Mouse (Mus musculus) lung, postnatal 0 days (tissue): ENCODE results near the gene Wfdc16. TPM values are rescaled to one million over a fixed set of nuclear protein-coding genes. Genes with fewer than 3 reads are reported as not detected.
A peak's percentile ranks its signal among the peaks of the same experiment; 100 is the strongest.

ENCODE experiments used
- ATAC-seq: fragments of 200-750 bp; cut with Nextera tagmentation; 2 replicates; pipeline ENCODE4 v1.8.0; 2017; ENCODE audit warnings: moderate library complexity
- DNase-seq: peaks from one replicate; pipeline ENCODE4 v3.0.0-alpha.2; 2016; ENCODE audit warnings: low spot score
- H3K27ac ChIP-seq: fragments of 300-500 bp; sonication (generic); 2 replicates; pipeline ENCODE4 v1.5.1; 2014; ENCODE audit warnings: antibody characterized with exemption, mild to moderate bottlenecking, low read length, mixed read lengths
- H3K27me3 ChIP-seq: fragments of 300-500 bp; sonication (generic); replicated peaks from 2 replicates; pipeline ENCODE4 v1.6.1; 2014; ENCODE audit warnings: low read length, mixed read lengths; ENCODE audit not compliant: insufficient read depth
- H3K36me3 ChIP-seq: fragments of 300-500 bp; sonication (generic); 2 replicates; pipeline ENCODE4 v1.6.1; 2014; ENCODE audit warnings: low read length, mixed read lengths; ENCODE audit not compliant: insufficient read depth
- H3K4me1 ChIP-seq: fragments of 300-500 bp; sonication (generic); 2 replicates; pipeline ENCODE4 v1.6.1; 2014; ENCODE audit warnings: antibody characterized with exemption, low read depth, low read length, mixed read lengths; ENCODE audit not compliant: insufficient read depth
- H3K4me2 ChIP-seq: fragments of 300-500 bp; sonication (generic); replicated peaks from 2 replicates; pipeline ENCODE4 v1.6.1; 2014; ENCODE audit warnings: low read depth, mild to moderate bottlenecking, low read length, moderate library complexity, mixed read lengths
- H3K4me3 ChIP-seq: fragments of 300-500 bp; sonication (generic); 2 replicates; pipeline ENCODE4 v1.5.1; 2014; ENCODE audit warnings: low read depth, low read length
- H3K9ac ChIP-seq: fragments of 300-500 bp; sonication (generic); replicated peaks from 2 replicates; pipeline ENCODE4 v1.6.1; 2014; ENCODE audit warnings: low read depth, mild to moderate bottlenecking
- H3K9me3 ChIP-seq: fragments of 300-500 bp; sonication (generic); 2 replicates; pipeline ENCODE4 v1.6.1; 2016; ENCODE audit warnings: low read length, mixed read lengths
- CTCF ChIP-seq: IDR thresholded peaks from 2 replicates; pipeline ENCODE4 v1.5.1; 2016; ENCODE audit warnings: antibody characterized with exemption, mild to moderate bottlenecking
- EP300 ChIP-seq: IDR thresholded peaks from 2 replicates; pipeline ENCODE4 v1.6.1; 2016; ENCODE audit warnings: antibody characterized with exemption, mild to moderate bottlenecking, control low read depth
- WGBS: fragments of 180-500 bp; shearing (Covaris S2); extraction: QIAGEN DNeasy Blood & Tissue Kit; methylation state at CpG from one replicate; pipeline ENCODE4 v1.1.7; 2014; 5-methylcytosine and 5-hydroxymethylcytosine counted together
- polyA plus RNA-seq: library from polyadenylated mRNA; unstranded; fragments of >200 nt; fragmentation: Nextera tagmentation; extraction: Ambion mirVana; gene quantifications from 2 replicates; pipeline ENCODE4 v1.2.1, GENCODE M21; 2015

Gene Wfdc16
- polyA plus RNA-seq, 1 experiment from 2014 or later: not detected

GRCm38 (mm10) chr2:164673987-164674386, 35.4 kb upstream of the Wfdc16 start, which contains the start of gene Wfdc11:
Gene Wfdc11 (minus strand): TSS chr2:164674087.
- no peaks in the 10 kb centered on the region for H3K4me1 ChIP-seq
- WGBS: 69% methylated on average over 7 of the region's 7 CpGs
- H3K9ac ChIP-seq: no peak within 1 kb of the TSS
- H3K27me3 ChIP-seq: no peaks in the 10 kb centered on the region
- H3K4me3 ChIP-seq: no peak within 1 kb of the TSS
- no peak within 1 kb of the TSS for H3K4me2 ChIP-seq
- ATAC-seq: no peak
- DNase-seq: no peak
- H3K36me3 ChIP-seq: no peaks in the 10 kb centered on the region
- no peaks in the 10 kb centered on the region for H3K9me3 ChIP-seq
- TF ChIP-seq CTCF (no peak), EP300 (no peak)
- H3K27ac ChIP-seq: no peak within 1 kb of the TSS

GRCm38 (mm10) chr2:164670938-164671337, 32.3 kb upstream of the Wfdc16 start:
- Histone ChIP-seq H3K4me2 (no peak overlapping the region), H3K9ac (no peak overlapping the region), H3K4me1 (no peaks in the 10 kb centered on the region), H3K9me3 (no peaks in the 10 kb centered on the region), H3K4me3 (no peak overlapping the region), H3K36me3 (no peaks in the 10 kb centered on the region), H3K27ac (no peak overlapping the region), H3K27me3 (no peaks in the 10 kb centered on the region)
- TF ChIP-seq CTCF (no peak), EP300 (no peak)
- DNase-seq: no peak
- 8% methylated on average over 1 of the region's 1 CpGs for WGBS
- ATAC-seq: no peak

- Histone ChIP-seq H3K4me1 (no peaks in the 10 kb centered on the region), H3K4me3 (no peak overlapping the region), H3K27me3 (no peaks in the 10 kb centered on the region), H3K27ac (no peak overlapping the region), H3K9me3 (no peaks in the 10 kb centered on the region), H3K36me3 (no peaks in the 10 kb centered on the region), H3K4me2 (no peak overlapping the region), H3K9ac (no peak overlapping the region)
- ATAC-seq (no peak), DNase-seq (no peak)
- TF ChIP-seq EP300: no peak
- TF ChIP-seq CTCF: no peak
- 75% methylated on average over 5 of the region's 5 CpGs for whole genome bisulfite sequencing
Observed at GRCm38 (mm10) chr2:164670261-164670660, 31.7 kb upstream of the Wfdc16 start.

GRCm38 (mm10) chr2:164664851-164665250, 26.3 kb upstream of the Wfdc16 start:
- DNase-seq (no peak), ATAC-seq (no peak)
- TF ChIP-seq CTCF (no peak), EP300 (no peak)
- Histone ChIP-seq H3K36me3 (no peaks in the 10 kb centered on the region), H3K27me3 (no peaks in the 10 kb centered on the region), H3K9ac (no peak overlapping the region), H3K4me3 (no peak overlapping the region), H3K4me1 (no peaks in the 10 kb centered on the region), H3K9me3 (no peaks in the 10 kb centered on the region), H3K4me2 (no peak overlapping the region), H3K27ac (no peak overlapping the region)
- 82% methylated on average over 7 of the region's 7 CpGs for WGBS

GRCm38 (mm10) chr2:164656483-164656882, 17.9 kb upstream of the Wfdc16 start, which contains the start of gene Wfdc9:
Gene Wfdc9 (minus strand): TSS chr2:164656583.
- H3K27ac ChIP-seq: no peak within 1 kb of the TSS
- no peaks in the 10 kb centered on the region for H3K9me3 ChIP-seq
- DNase-seq: no peak
- no peak for ATAC-seq
- no peaks in the 10 kb centered on the region for H3K27me3 ChIP-seq
- no peak within 1 kb of the TSS for H3K4me3 ChIP-seq
- WGBS: 80% methylated on average over 9 of the region's 9 CpGs
- TF ChIP-seq EP300 (no peak), CTCF (no peak)
- H3K36me3 ChIP-seq: no peaks in the 10 kb centered on the region
- H3K4me1 ChIP-seq: no peaks in the 10 kb centered on the region
- H3K9ac ChIP-seq: no peak within 1 kb of the TSS
- H3K4me2 ChIP-seq: no peak within 1 kb of the TSS

- no peaks in the 10 kb centered on the region for H3K9me3 ChIP-seq
- no peaks in the 10 kb centered on the region for H3K36me3 ChIP-seq
- H3K9ac ChIP-seq: no peak within 1 kb of the TSS
- DNase-seq: peak; percentile 59
- WGBS: 12% methylated on average over 11 of the region's 11 CpGs
- TF ChIP-seq CTCF (peak; percentile 86), EP300 (no peak)
- H3K4me3 ChIP-seq: no peak within 1 kb of the TSS
- no peak within 1 kb of the TSS for H3K4me2 ChIP-seq
- no peaks in the 10 kb centered on the region for H3K27me3 ChIP-seq
- H3K4me1 ChIP-seq: no peaks in the 10 kb centered on the region
- no peak for ATAC-seq
- H3K27ac ChIP-seq: no peak within 1 kb of the TSS
Observed at GRCm38 (mm10) chr2:164655858-164656257, 17.3 kb upstream of the Wfdc16 start, which contains the start of gene Wfdc10. Gene Wfdc10 (plus strand): TSS chr2:164656046.
